Mouse (Mus musculus) spleen, adult 2 months (tissue): Measurements from ENCODE around the gene Zfp429. TPM values are rescaled to one million over a fixed set of nuclear protein-coding genes. Genes with fewer than 3 reads are reported as not detected.

Experiments used
- DNase-seq, 2 experiments: peaks; one replicate each; pipeline versions ENCODE4 v3.0.0 to v3.0.0-alpha.2; 2012 to 2021; ENCODE audit warnings: low spot score in 2 of 2, low read depth in 1 of 2
- H3K27ac ChIP-seq: fragments of 200-500 bp; 2 replicates; pipeline ENCODE4 v1.5.1; 2012; ENCODE audit warnings: low read length, inconsistent platforms; ENCODE audit not compliant: insufficient read depth
- H3K27me3 ChIP-seq: fragments of 200-500 bp; 2 replicates; pipeline ENCODE4 v1.6.1; 2012; ENCODE audit warnings: mild to moderate bottlenecking, moderate library complexity, low read length, inconsistent platforms; ENCODE audit not compliant: control insufficient read depth, insufficient read depth
- H3K36me3 ChIP-seq: fragments of 200-500 bp; 2 replicates; pipeline ENCODE4 v1.6.1; 2012; ENCODE audit warnings: mild to moderate bottlenecking, low read length, inconsistent platforms; ENCODE audit not compliant: control insufficient read depth, insufficient read depth
- H3K4me1 ChIP-seq: fragments of 200-500 bp; 2 replicates; pipeline ENCODE4 v1.6.1; 2011; ENCODE audit warnings: inconsistent platforms; ENCODE audit not compliant: control insufficient read depth, insufficient read depth, insufficient read length
- H3K4me3 ChIP-seq: fragments of 200-500 bp; 2 replicates; pipeline ENCODE4 v1.5.1; 2011; ENCODE audit warnings: mild to moderate bottlenecking, inconsistent platforms; ENCODE audit not compliant: insufficient read depth, insufficient read length; ENCODE audit errors: extremely low read depth
- CTCF ChIP-seq: fragments of 200-500 bp; IDR thresholded peaks from 2 replicates; pipeline ENCODE4 v1.5.1; 2011; ENCODE audit warnings: mild to moderate bottlenecking, inconsistent platforms; ENCODE audit not compliant: insufficient read depth, insufficient read length, insufficient replicate concordance; ENCODE audit errors: extremely low read depth
- POLR2A ChIP-seq: fragments of 200-500 bp; IDR thresholded peaks from 2 replicates; pipeline ENCODE4 v1.6.1; 2011; ENCODE audit warnings: low read depth, low read length, inconsistent platforms
- WGBS: fragments of 180-500 bp; shearing (Covaris S2); methylation state at CpG from one replicate; pipeline ENCODE4 v1.1.7; 2018; 5-methylcytosine and 5-hydroxymethylcytosine counted together
- polyA plus RNA-seq: library from polyadenylated mRNA; depleted of rRNA; stranded (reverse); fragments of >200 nt; gene quantifications from 2 replicates; pipeline ENCODE4 v1.2.3, GENCODE M21; 2012; rRNA removed

Gene Zfp429
- polyA plus RNA-seq, 1 experiment: 2.7 TPM

GRCm38 (mm10) chr13:67343422-67343821 is 56.2 kb downstream of the Zfp429 start:
- no peak overlapping the region for H3K4me3 ChIP-seq
- H3K36me3 ChIP-seq: peaks cover 13% of the 10 kb centered on the region
- no peak for DNase-seq
- H3K27ac ChIP-seq: no peak overlapping the region
- H3K27me3 ChIP-seq: no peaks in the 10 kb centered on the region
- H3K4me1 ChIP-seq: no peaks in the 10 kb centered on the region
- WGBS: 91% methylated on average over 2 of the region's 2 CpGs
- TF ChIP-seq CTCF: no peak
- no peak for TF ChIP-seq POLR2A

Other genes with a start within 250 kb of the Zfp429 start
- gene Rsl1, start 226.6 kb downstream of the Zfp429 start, polyA plus RNA-seq: 1.0 and 1.8 TPM in 2 replicates
- 0.19 and 0.25 TPM in 2 replicates for gene Zfp455, start 205.3 kb downstream of the Zfp429 start, polyA plus RNA-seq
- gene Zfp458, start 121.4 kb downstream of the Zfp429 start, polyA plus RNA-seq: 0.41 TPM in 2 replicates
- gene Zfp457, start 93.3 kb downstream of the Zfp429 start, polyA plus RNA-seq: 0.90 and 1.1 TPM in 2 replicates
- gene Zfp595, start 67.2 kb downstream of the Zfp429 start, polyA plus RNA-seq: 0.62 and 0.77 TPM in 2 replicates
- gene Gm28044, start 39.3 kb downstream of the Zfp429 start, polyA plus RNA-seq: not detected in 2 replicates
- gene Zfp953, start 39.2 kb downstream of the Zfp429 start, polyA plus RNA-seq: 0.14 and 0.32 TPM in 2 replicates
- 0.20 and 0.26 TPM in 2 replicates for gene Gm28041, start 24.1 kb downstream of the Zfp429 start, polyA plus RNA-seq
- gene Zfp456, start 24.0 kb downstream of the Zfp429 start, polyA plus RNA-seq: 0.19 and 0.30 TPM in 2 replicates
- 0.23 and 0.33 TPM in 2 replicates for gene Zfp459, start 21.6 kb upstream of the Zfp429 start, polyA plus RNA-seq
- gene Zfp874a, start 51.8 kb upstream of the Zfp429 start, polyA plus RNA-seq: 0.40 and 1.3 TPM in 2 replicates
- gene Zfp874b, start 84.4 kb upstream of the Zfp429 start, polyA plus RNA-seq: 1.9 and 2.8 TPM in 2 replicates
- 0.48 and 0.62 TPM in 2 replicates for gene Zfp58, start 100.7 kb upstream of the Zfp429 start, polyA plus RNA-seq
- gene Gm26965, start 126.3 kb upstream of the Zfp429 start, polyA plus RNA-seq: not detected in 2 replicates
- 8.4 and 13.3 TPM in 2 replicates for gene Zfp87, start 126.4 kb upstream of the Zfp429 start, polyA plus RNA-seq
- 1.8 and 1.9 TPM in 2 replicates for gene Zfp748, start 154.0 kb upstream of the Zfp429 start, polyA plus RNA-seq
- 0.29 and 0.33 TPM in 2 replicates for gene Zfp729b, start 209.9 kb upstream of the Zfp429 start, polyA plus RNA-seq
- 0.13 TPM in 1 of 2 replicates, not detected in the other for gene Gm49345, start 237.9 kb upstream of the Zfp429 start, polyA plus RNA-seq
- gene Zfp729a, start 238.0 kb upstream of the Zfp429 start, polyA plus RNA-seq: 0.39 and 0.57 TPM in 2 replicates